ENCODE assay signal across 8 mouse cellular contexts in the genomic region with DNA sequence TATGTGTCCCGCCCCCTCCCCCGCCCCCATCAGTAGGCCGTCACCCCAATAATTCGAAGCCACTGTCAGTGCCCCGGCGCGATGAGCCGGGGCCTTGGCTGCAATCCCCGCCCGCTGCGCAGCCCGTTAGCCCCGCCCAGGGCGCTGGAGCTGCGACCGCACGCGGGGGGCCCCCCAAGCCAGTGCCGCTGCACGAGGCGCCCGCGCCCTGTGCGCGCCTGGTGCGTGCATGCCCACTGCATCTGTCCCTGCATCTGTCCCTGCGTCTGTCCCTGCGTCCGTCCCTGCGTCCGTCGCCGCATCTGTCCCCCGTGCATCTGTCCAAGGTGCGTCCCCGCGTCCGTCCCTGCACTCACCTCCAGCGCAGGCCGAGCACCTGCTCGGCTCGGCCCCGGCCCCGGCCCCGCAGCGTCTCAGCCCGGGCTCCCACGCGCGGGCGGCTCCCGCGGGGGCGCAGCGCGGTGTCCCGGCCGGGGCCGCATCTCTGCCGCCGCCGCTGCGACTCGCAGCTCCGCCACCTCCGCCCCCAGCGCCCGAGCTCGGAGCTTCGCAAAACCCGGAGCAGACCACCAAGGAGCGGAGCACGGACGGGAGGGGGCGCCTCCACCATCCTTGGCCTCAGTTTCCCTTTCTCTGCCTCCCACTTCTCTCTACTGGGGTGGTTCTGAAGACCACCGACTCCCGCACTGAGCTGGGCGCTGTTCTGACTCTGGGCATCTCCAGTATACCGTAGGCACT. TPM values are rescaled to one million over a fixed set of nuclear protein-coding genes. Genes with fewer than 3 reads are reported as not detected.
DNase-seq lines count a peak whose midpoint lies in the region; ATAC-seq and TF ChIP-seq lines count a peak whose summit lies in the region.

Sema6b (minus strand) TSS at position 486 of the 738 bp plus-strand sequence.

- H3K27ac ChIP-seq in intestine, postnatal 0 days (ENCODE audit: low read depth, low read length), result no peak within 1 kb of the TSS
- no peak within 1 kb of the TSS for H3K27ac ChIP-seq in liver, embryonic 13.5 days
- peak within 1 kb of the TSS; percentile 84 for H3K27ac ChIP-seq in neural tube, embryonic 15.5 days (replicated peaks)

- peaks cover 5% of the 10 kb centered on the region; the same call in 1 of the 2 replicates for H3K4me1 ChIP-seq in intestine, postnatal 0 days (replicated peaks; ENCODE audit: control insufficient read depth, insufficient read depth, low read length)
- peaks cover 42% of the 10 kb centered on the region for H3K4me1 ChIP-seq in liver, embryonic 13.5 days (replicated peaks)
- H3K4me1 ChIP-seq in neural tube, embryonic 15.5 days, result peaks cover 55% of the 10 kb centered on the region

- 0 out of 2 replicates have a peak within 1 kb of the TSS, but pooled peaks have one; percentile 11 for H3K9ac ChIP-seq in intestine, postnatal 0 days (ENCODE audit: low read depth, low read length)
- H3K9ac ChIP-seq in liver, embryonic 13.5 days, result peak within 1 kb of the TSS; percentile 49
- H3K9ac ChIP-seq in neural tube, embryonic 15.5 days (replicated peaks), result peak within 1 kb of the TSS; percentile 91

- DNase-seq in left cerebral cortex, adult 18-20 months (ENCODE audit: low spot score in 2 of 2), result peak; percentile 88 to 91
- no peak for DNase-seq in left cerebral cortex, adult 11 months (ENCODE audit: low spot score)
- DNase-seq in cerebellum, adult 9-10 months, result peak; percentile 78
- peak; percentile 67 to 71 for DNase-seq in frontal cortex, postnatal 25 days (ENCODE audit: low spot score in 2 of 2)
- DNase-seq in liver, embryonic 13.5 days, result no peak
- no peak for DNase-seq in ovary, postnatal 10 days (ENCODE audit: low spot score)

- peaks cover 64% of the 10 kb centered on the region for H3K27me3 ChIP-seq in intestine, postnatal 0 days (replicated peaks; ENCODE audit: control insufficient read depth, insufficient read depth, low read length)
- peaks cover 75% of the 10 kb centered on the region for H3K27me3 ChIP-seq in liver, embryonic 13.5 days
- peaks cover 8% of the 10 kb centered on the region for H3K27me3 ChIP-seq in neural tube, embryonic 15.5 days (replicated peaks)

- no peaks in the 10 kb centered on the region for H3K36me3 ChIP-seq in intestine, postnatal 0 days (ENCODE audit: control insufficient read depth, insufficient read depth)
- H3K36me3 ChIP-seq in liver, embryonic 13.5 days, result no peaks in the 10 kb centered on the region
- no peaks in the 10 kb centered on the region for H3K36me3 ChIP-seq in neural tube, embryonic 15.5 days

- peak within 1 kb of the TSS; percentile 85 for H3K4me2 ChIP-seq in intestine, postnatal 0 days (replicated peaks; ENCODE audit: low read depth)
- H3K4me2 ChIP-seq in liver, embryonic 13.5 days, result peak within 1 kb of the TSS; percentile 85
- peak within 1 kb of the TSS; percentile 76 for H3K4me2 ChIP-seq in neural tube, embryonic 15.5 days

- WGBS in intestine, postnatal 0 days, result 2% methylated on average over 77 of the region's 79 CpGs
- under 1% methylated on average over 79 of the region's 79 CpGs for WGBS in liver, embryonic 13.5 days (ENCODE audit: insufficient replicate concordance)
- WGBS in neural tube, embryonic 15.5 days, result 1% methylated on average over 79 of the region's 79 CpGs

- H3K4me3 ChIP-seq in intestine, postnatal 0 days (ENCODE audit: low read depth, low read length), result peak within 1 kb of the TSS; percentile 56
- H3K4me3 ChIP-seq in liver, embryonic 13.5 days (replicated peaks), result peak within 1 kb of the TSS; percentile 63
- H3K4me3 ChIP-seq in neural tube, embryonic 15.5 days (replicated peaks), result peak within 1 kb of the TSS; percentile 90

- TF ChIP-seq CTCF in intestine, postnatal 0 days (IDR thresholded peaks at IDR 0.05; ENCODE audit: low read depth), result peak; percentile 14; the same call in 1 of the 2 replicates

- no peak for ATAC-seq in intestine, postnatal 0 days
- ATAC-seq in liver, embryonic 13.5 days (ENCODE audit: low read depth), result peak; percentile 50
- peak; percentile 55 for ATAC-seq in neural tube, embryonic 15.5 days (ENCODE audit: low FRiP score)

- no peaks in the 10 kb centered on the region for H3K9me3 ChIP-seq in intestine, postnatal 0 days (ENCODE audit: control insufficient read depth)
- H3K9me3 ChIP-seq in liver, embryonic 13.5 days (replicated peaks), result no peaks in the 10 kb centered on the region
- H3K9me3 ChIP-seq in neural tube, embryonic 15.5 days (replicated peaks), result no peaks in the 10 kb centered on the region

RNA-seq across cellular contexts. Expression of gene Sema6b, which starts in this region (rescaled TPM):
- 100 to 1,000 TPM; 116 to 117 TPM for total RNA-seq in left cerebral cortex, adult 18-20 months (2021)
- 0.94 and 1.1 TPM in 2 replicates for polyA plus RNA-seq in intestine, postnatal 0 days (2015; fragmentation: Nextera tagmentation; extraction: Ambion mirVana)
- polyA plus RNA-seq in liver, embryonic 13.5 days (2015; fragmentation: Nextera tagmentation; extraction: Ambion mirVana), result 0.51 and 0.55 TPM in 2 replicates
- polyA plus RNA-seq in neural tube, embryonic 15.5 days (2015; fragmentation: Nextera tagmentation; extraction: Ambion mirVana), result 12.3 and 16.2 TPM in 2 replicates

Comparison
In these comparisons a context has a peak if more than half of its experiments do, and no peak if none do; other contexts are left out.
1. DNase-seq: peak in left cerebral cortex, adult 18-20 months (2 of 2), cerebellum, adult 9-10 months (single experiment) and frontal cortex, postnatal 25 days (2 of 2); none in left cerebral cortex, adult 11 months (single experiment), liver, embryonic 13.5 days (single experiment) and ovary, postnatal 10 days (single experiment).
2. Peak in ATAC-seq, H3K4me3 ChIP-seq, H3K9ac ChIP-seq and H3K4me2 ChIP-seq in liver, embryonic 13.5 days; RNA of the gene not detected or under 1 TPM.
3. H3K9ac ChIP-seq: peak in every context shown above with its lines; median percentile 91 in neural tube, embryonic 15.5 days; 49 in liver, embryonic 13.5 days; 11 in intestine, postnatal 0 days.
4. Peak in every context shown above with its lines, with median percentiles within 50 percentile points of each other: H3K4me2 ChIP-seq and H3K4me3 ChIP-seq.